Mouse (Mus musculus): ENCODE data around the gene Mrpl48. TPM values are rescaled to one million over a fixed set of nuclear protein-coding genes. Genes with fewer than 3 reads are reported as not detected.

Gene Mrpl48
- polyA plus RNA-seq, 1 experiment from 2014 or later = 73.9 TPM

Other genes with a start within 250 kb of the Mrpl48 start
- gene C2cd3, start 236.1 kb downstream of the Mrpl48 start, polyA plus RNA-seq (2015; fragmentation: Nextera tagmentation; extraction: Ambion mirVana) = 30.2 and 32.0 TPM in 2 replicates
- gene Ppme1, start 236.0 kb downstream of the Mrpl48 start, polyA plus RNA-seq (2015; fragmentation: Nextera tagmentation; extraction: Ambion mirVana) = 51.7 and 56.0 TPM in 2 replicates
- not detected in 2 replicates for gene Ucp3, start 135.3 kb downstream of the Mrpl48 start, polyA plus RNA-seq (2015; fragmentation: Nextera tagmentation; extraction: Ambion mirVana)
- gene Ucp2, start 115.0 kb downstream of the Mrpl48 start, polyA plus RNA-seq (2015; fragmentation: Nextera tagmentation; extraction: Ambion mirVana) = 159 and 170 TPM in 2 replicates
- gene Dnajb13, start 93.3 kb downstream of the Mrpl48 start, polyA plus RNA-seq (2015; fragmentation: Nextera tagmentation; extraction: Ambion mirVana) = 0.18 and 0.26 TPM in 2 replicates
- 17.6 and 18.8 TPM in 2 replicates for gene Coa4, start 71.2 kb downstream of the Mrpl48 start, polyA plus RNA-seq (2015; fragmentation: Nextera tagmentation; extraction: Ambion mirVana)
- gene Rab6a, start 891 bp downstream of the Mrpl48 start, polyA plus RNA-seq (2015; fragmentation: Nextera tagmentation; extraction: Ambion mirVana) = 98.9 and 100 TPM in 2 replicates
- 2.8 and 5.1 TPM in 2 replicates for gene Plekhb1, start 54.1 kb upstream of the Mrpl48 start, polyA plus RNA-seq (2015; fragmentation: Nextera tagmentation; extraction: Ambion mirVana)
- 56.3 and 60.9 TPM in 2 replicates for gene Fam168a, start 98.3 kb upstream of the Mrpl48 start, polyA plus RNA-seq (2015; fragmentation: Nextera tagmentation; extraction: Ambion mirVana)